Mouse (Mus musculus) heart, adult 2 months (tissue): ENCODE results near the gene Pigg.

Experiments used
- CTCF ChIP-seq: fragments of 200-600 bp; IDR thresholded peaks from 2 replicates; pipeline ENCODE4 v1.8.1; 2022; ENCODE audit warnings: antibody characterized with exemption, mild to moderate bottlenecking, moderate library complexity
- POLR2A ChIP-seq: fragments of 200-500 bp; IDR thresholded peaks from 2 replicates; pipeline ENCODE4 v1.6.1; 2011; ENCODE audit warnings: mild to moderate bottlenecking, low read depth, low read length, control low read depth; ENCODE audit not compliant: insufficient read depth

- TF ChIP-seq POLR2A (no peak), CTCF (no peak)
These were observed 61.7 kb downstream of the Pigg start for GRCm38 (mm10) chr5:108374079-108374478.
